Mouse (Mus musculus) spleen, adult 12 weeks (tissue): ENCODE measurements around the gene Il21.

Experiments used
- DNase-seq: peaks from one replicate; pipeline ENCODE4 v3.0.0; 2022; ENCODE audit warnings: low spot score

Il21 gene

GRCm38 (mm10) chr3:37191953-37192352 lies 40.5 kb downstream of the Il21 start:
- no peak for DNase-seq

GRCm38 (mm10) chr3:37185534-37185933 lies 46.9 kb downstream of the Il21 start:
- DNase-seq = no peak

- no peak for DNase-seq
Observed at GRCm38 (mm10) chr3:37182415-37183269, 49.8 kb downstream of the Il21 start.

- no peak for DNase-seq
Observed at GRCm38 (mm10) chr3:37181041-37181440, 51.4 kb downstream of the Il21 start.

- DNase-seq = no peak
Observed at GRCm38 (mm10) chr3:37180039-37180743, 52.2 kb downstream of the Il21 start.

DNA sequence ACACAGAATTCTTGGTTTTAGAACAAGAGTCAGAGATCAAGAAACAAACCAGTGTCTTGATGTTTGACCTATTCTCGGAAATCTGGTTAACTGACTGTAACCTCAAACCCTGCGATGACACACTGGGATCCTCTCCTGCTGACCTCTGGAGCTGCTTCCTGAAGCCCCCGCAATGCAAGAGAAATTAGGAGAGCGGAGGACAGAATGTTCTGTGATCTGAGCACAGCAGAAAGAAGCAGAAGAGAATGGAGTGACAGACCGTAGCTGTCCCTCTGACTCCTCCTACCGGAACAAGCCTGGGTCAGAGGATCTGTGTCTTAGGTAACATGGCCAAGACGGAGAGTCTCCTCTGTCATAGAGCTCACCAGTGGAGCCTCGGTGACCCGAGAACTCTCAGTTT lies 53.0 kb downstream of the Il21 start:
- no peak for DNase-seq

- no peak for DNase-seq
Observed at GRCm38 (mm10) chr3:37174711-37175572, 57.5 kb downstream of the Il21 start.

DNA sequence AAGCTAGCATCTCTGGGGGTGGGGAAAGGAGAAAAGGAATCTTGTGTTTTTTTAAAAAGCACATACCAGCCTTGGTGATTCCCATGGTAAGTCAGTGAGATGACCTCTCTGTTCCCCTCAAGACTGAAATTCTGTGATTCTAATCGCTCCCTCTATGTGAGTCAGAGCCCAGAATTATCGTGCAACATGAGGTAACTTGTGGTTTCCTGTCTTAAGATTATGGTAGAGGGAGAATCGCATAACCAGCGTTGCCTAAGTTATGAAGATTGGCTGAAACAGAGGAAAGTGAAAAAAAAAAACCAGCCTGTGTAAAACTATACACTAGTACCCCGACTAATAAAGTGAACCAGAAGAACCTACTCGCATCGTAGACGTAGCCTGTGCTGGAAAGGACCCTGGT lies 59.2 kb downstream of the Il21 start:
- DNase-seq = no peak
